Mouse (Mus musculus) spleen, postnatal 14 days (tissue): ENCODE data around the gene Zfp637.
"Not testable (repeated sequence)": the region's sequence is repeated elsewhere in the genome, so short reads cannot be mapped to it uniquely, and the experiment has no call there.

Source experiments
- DNase-seq, 2 experiments: peaks; one replicate each; pipeline ENCODE4 v3.0.0; 2021 to 2022; ENCODE audit warnings: low spot score in 2 of 2

The Zfp637 gene

DNA sequence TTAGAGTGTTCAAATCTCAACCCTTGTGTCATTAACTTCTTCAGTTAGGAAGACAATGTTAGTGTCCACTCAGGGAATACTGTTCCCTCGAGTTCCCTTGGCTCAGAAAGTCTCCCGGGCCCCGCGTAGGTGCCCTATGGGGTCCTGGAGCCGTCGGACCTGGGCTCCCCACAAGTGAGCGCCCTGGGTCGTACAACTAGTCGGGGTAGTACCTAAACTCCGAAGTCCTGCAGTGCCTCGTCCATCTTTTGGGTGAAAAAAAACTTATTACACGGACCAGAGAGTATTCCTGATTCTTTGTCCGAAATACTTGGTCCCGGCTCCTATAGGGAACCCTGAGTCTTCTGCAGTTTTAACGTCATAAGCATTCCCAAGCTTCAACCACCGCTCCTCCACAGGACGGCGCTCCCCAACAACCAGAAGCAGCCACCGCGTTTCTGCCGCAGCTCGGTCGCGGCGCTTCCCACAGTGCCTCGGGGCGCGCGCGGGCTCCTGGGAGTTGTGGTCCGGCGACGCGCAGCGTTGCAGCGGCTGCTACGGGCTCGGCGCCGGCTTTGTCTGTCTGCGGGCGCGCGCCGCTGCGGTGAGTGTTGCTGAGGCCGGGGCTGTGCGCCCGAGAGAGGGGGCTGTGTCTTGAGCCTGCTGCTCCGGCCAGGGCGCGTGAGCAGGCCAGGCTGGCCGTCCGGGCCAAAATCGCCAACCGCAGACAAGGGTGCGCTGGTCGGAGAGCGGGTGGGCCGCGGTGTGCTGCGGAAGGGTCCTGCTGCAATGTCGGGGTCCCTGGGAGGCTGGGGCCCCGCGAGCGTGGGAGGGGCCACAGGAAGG lies at the start of gene Zfp637:
Gene Zfp637 (plus strand): TSS at position 495 of the 825 bp plus-strand sequence.
- peak; percentile 74 to 84 for DNase-seq

DNA sequence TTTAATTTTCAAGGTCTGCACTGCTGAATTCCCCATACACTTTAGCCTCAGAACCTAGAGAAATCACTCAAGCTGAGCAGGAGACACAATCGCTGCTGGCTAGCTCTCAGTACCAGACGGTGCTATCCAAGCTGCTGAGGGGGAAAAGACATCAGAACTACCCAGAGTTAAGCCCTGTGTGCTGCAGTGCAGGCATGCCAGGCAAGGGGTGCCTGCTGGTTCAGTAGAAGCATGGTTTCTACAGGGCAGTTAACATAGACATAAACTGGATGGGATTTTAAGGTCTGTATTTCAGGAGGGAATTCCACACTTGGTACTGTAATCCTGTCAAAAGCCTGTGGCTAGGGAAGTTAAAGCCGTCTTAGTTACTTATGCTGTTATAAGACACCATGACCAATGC lies 45.7 kb upstream of the Zfp637 start:
- no peak for DNase-seq

DNA sequence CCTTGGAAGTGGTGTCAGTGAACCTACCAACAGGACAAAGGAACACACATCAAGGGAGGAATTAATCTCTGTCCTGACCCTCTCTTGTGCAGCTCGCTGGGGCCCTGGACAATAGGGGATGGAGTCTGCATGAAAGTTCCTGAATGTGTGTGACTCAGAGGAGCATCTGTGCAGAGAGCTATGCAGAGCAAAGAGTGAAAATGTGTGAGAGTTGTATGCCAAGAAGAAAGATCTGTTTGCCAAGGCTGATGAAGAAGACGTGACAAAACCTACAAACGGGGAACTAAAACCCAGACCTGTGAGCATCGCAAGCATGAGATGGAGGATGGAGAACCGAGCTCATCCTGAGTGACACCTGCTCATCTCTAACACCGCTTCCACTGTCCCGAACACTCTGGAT lies 40.2 kb upstream of the Zfp637 start:
- DNase-seq, result no peak

DNA sequence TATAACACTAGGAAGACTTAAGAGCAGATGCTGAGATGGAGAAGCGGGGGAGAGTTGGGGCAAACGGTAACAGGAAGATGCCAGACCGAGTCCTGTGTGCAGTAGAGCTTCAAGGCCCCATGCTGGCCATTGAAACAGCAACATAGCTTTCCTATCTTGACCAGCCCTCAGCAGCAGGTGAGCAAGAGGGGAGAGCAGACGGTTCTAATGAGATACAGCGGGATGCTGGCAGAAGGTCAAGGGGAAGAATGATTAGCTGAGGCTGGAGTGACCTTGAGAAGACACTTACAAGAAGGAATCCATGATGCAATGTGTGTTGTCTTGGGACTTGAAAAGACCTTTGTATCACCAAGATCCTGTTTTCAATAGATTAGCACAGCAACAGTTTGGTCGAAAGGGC lies 39.2 kb upstream of the Zfp637 start:
- DNase-seq, result no peak

- DNase-seq, result no peak
Measured at GRCm38 (mm10) chr6:117807756-117808155, 33.2 kb upstream of the Zfp637 start.

DNA sequence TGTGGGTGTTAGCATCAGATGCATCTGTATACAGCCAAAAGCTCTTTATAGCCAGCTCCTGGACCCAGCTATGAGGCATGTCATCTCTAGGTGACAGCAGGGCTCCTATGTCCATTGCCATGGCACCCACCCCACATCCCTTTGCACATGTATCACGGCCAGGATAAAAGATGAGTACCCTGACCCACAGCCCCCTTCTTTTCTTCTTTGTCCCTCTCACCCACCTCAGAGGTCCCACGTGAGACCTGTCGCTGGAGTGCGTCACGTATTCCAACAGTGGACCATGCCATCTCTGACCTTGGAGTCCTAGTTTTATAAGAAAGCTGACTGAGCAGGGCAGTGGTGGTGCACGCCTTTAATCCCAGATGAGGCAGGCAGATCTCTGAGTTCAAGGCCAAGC lies 31.2 kb upstream of the Zfp637 start:
- no peak for DNase-seq

GRCm38 (mm10) chr6:117810717-117811116 lies 30.3 kb upstream of the Zfp637 start:
- no peak for DNase-seq

- DNase-seq, result no peak
Measured at GRCm38 (mm10) chr6:117811256-117811655, 29.7 kb upstream of the Zfp637 start.

DNA sequence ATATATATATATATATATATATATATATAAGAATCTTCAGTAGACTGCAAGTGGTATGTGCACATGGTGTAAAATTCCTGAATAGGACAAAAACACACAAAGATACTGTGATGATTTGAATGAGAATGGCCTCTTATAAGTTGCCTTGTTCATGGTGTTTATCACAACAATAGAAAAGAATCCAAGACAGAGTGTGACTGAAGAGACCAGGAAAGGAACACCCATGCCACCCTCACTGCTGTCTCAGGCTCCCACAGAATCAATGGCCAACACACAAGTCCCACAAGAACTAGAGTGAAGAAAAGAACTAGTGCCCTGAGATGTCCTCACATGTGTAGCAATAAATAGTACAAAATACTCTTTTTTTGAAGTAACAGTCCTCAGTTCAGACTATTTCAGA lies 26.3 kb upstream of the Zfp637 start:
- no peak for DNase-seq

GRCm38 (mm10) chr6:117817108-117817541 lies 23.9 kb upstream of the Zfp637 start:
- DNase-seq, result no peak

DNA sequence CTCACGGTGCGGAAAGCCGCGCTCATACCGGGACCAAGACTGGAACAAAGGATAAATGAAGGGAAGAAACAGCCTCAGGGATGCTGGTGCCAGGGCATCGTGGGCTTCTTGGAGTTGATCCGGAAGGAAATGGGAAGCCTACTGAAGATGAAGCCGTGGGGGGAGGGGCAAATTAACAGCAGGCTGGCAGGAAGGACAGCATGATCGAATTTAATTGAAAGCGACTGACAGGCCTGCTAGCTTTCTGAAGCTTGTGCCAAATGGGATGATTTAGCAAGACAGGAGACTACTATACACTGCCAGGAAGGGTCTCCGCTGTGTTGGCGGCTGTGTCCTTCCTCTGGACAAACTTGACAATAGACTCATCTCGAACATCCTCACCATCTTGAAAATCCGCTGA lies 20.7 kb upstream of the Zfp637 start:
- DNase-seq, result no peak

GRCm38 (mm10) chr6:117825369-117825768 lies 15.6 kb upstream of the Zfp637 start:
- peak in 1 of 2 experiments; percentile 51 for DNase-seq

GRCm38 (mm10) chr6:117828273-117828672 lies 12.7 kb upstream of the Zfp637 start:
- DNase-seq, result peak in 1 of 2 experiments; percentile 30

DNA sequence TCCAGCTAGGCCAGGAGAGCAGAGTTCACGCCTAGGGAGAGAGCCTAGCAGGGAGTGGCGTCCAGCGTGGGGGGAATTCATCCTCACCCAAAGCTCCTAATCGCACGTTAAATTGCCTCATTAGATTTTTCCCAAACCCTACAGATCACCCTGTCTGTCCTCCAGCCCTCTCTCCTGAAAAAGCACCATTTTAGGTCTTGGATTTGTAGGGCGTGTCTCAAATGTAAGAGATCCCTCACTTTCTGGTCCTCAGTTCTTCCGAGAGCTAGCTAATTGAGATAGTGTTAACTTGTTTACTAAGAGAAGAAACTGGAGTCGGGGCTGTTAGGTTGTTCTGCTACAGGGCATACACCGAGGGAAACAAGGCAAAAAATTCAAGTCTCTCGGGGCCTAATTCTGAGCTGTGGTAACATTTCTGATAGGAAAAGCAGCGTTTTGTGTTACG lies 553 bp downstream of the Zfp637 start:
- no peak for DNase-seq

DNA sequence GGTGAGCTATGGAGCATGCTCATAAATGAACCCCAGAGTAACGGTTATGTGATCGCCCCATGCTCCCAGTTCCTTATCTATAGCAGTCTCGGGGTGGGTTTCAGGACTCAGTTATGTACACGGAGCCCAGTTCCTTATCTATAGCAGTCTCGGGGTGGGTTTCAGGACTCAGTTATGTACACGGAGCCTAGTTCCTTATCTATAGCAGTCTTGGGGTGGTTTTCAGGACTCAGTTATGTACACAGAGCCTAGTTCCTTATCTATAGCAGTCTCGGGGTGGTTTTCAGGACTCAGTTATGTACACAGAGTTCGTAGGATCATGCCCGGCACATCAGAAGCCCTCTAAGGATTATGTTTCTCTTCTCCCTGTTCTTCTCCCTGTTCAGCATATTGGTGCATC lies 3.6 kb downstream of the Zfp637 start:
- DNase-seq, result no peak

- DNase-seq, result not testable (repeated sequence)
Measured at GRCm38 (mm10) chr6:117846671-117847070, 5.7 kb downstream of the Zfp637 start.

DNA sequence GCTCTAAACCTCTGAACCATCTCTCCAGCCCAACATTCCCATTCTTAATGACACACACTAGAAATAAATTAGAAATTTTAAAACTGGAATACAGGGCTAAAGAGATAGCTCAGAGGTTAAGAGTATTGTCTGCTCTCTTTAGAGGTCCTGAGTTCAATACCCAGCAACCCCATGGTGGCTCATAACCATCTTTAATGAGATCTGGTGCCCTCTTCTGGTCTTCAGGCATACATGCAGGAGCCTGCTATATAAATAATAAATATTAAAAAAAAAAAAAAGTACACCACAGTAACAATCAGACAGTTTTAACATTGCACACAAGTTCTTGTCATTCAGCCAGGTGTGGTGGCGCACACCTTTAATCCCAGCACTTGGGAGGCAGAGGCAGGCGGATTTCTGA lies 6.8 kb downstream of the Zfp637 start:
- DNase-seq, result no peak

DNA sequence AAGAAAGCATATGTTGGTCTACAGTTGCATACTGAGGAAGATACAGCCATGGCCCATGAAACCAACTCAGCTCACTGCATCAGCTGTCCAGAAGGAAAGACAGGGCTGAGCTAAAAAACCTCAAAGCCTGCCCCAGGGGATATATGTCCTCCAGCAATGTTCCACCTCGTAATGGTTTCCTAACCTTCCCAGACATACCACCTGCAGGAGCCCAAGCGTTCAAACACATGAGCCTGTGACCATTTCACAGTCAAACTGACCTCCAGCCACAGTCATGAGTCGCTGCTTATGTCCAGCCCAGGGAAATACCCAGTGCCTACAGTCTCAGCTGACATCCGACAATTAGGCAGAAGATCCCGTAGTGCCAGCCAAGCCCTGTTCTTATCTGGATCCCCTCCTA lies 7.6 kb downstream of the Zfp637 start:
- no peak for DNase-seq

DNA sequence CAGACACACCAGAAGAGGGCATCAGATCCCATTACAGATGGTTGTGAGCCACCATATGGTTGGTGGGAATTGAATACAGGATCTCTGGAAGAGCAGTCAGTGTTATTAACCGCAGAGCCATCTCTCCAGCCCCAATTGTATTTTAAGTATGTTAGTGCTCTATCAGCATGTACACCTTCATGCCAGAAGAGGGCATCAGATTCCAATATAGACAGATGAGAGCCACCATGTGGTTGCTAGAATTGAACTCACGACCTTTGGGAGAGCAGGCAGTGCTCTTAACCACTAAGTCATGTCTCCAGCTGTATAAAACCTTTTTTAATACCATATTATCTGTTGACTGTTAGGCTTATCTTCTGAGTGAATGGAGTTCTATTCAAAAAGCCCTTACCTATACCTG lies 10.8 kb downstream of the Zfp637 start:
- no peak for DNase-seq

GRCm38 (mm10) chr6:117857990-117858389 lies 17.0 kb downstream of the Zfp637 start:
- DNase-seq, result no peak

GRCm38 (mm10) chr6:117861848-117862247 lies 20.9 kb downstream of the Zfp637 start, which contains the start of gene Zfp239:
Zfp239 (plus strand) TSS chr6:117862100.
- DNase-seq, result no peak

GRCm38 (mm10) chr6:117862465-117862864 lies 21.5 kb downstream of the Zfp637 start:
- DNase-seq, result no peak

DNA sequence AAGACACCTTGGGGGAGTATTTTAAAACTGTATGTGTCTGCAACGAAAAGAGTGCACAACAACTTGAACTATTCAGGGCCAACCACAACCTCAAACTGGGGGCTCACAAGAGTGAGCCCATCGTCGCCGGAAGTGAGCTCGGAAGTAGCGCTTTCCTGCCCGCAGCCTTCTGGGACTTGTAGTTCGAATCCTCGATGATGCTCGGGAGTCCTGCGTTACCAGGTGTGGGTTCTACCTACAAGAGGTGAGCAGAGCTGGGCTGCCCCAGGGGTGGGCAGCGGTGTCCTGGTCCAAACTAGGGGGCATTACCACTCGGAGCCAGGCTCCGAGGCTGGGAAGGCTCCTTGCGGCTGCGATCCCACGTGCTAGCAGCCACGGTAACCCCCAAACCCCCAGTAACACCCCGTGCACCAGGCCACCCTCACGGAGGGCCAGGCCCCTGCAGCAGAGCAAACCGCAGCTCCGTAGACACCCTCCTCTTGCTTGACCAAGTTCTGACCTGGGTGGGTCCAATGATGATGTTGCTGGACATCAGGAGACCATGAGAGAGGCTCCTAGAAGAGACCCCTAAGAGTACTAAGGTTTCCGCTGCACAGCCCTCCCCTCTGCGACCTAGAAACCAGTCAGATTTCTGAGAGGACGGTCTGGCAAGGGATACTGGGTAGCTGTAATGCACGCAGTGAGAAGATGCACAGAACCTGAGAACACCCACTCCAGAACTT lies 22.1 kb downstream of the Zfp637 start:
- DNase-seq, result peak; percentile 13 to 44
